Mouse (Mus musculus): ENCODE data around the gene Ift43. TPM values are rescaled to one million over a fixed set of nuclear protein-coding genes. Genes with fewer than 3 reads are reported as not detected.

Ift43 gene
- polyA plus RNA-seq, 1 experiment from 2014 or later: 8.6 TPM

DNA sequence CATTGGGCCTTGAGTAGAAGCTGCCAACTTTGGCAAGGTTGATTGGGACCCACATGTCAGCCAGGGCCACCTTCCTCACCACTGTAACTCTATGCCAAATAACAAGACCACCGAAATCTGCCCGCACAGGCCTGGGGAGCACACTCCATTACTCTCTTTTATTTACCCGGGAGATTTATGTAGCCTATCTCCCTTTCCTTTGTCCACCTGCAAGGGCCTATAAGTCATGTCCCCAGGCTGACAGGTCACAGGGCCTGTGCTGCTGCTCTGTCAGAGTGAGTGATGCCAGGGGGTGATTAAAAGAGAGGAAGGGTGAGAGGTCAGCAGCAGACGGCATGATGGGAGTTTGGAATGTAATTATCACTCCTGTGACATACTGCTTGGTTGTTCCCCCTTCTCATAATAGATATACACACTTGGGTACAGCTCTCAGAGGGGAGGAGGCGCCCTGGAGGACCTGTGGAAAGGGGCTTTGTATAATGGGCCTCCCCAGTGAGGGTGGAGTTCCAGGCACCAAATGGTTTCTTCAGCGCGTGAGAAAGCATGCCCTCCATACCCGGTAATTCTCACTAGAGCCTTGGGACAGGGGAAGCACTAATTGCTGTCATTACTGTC, 121.2 kb downstream of the Ift43 start:
- 49% methylated on average over 8 of the region's 8 CpGs for WGBS (ENCODE audit: insufficient replicate concordance)
- no peaks in the 10 kb centered on the region for H3K36me3 ChIP-seq

DNA sequence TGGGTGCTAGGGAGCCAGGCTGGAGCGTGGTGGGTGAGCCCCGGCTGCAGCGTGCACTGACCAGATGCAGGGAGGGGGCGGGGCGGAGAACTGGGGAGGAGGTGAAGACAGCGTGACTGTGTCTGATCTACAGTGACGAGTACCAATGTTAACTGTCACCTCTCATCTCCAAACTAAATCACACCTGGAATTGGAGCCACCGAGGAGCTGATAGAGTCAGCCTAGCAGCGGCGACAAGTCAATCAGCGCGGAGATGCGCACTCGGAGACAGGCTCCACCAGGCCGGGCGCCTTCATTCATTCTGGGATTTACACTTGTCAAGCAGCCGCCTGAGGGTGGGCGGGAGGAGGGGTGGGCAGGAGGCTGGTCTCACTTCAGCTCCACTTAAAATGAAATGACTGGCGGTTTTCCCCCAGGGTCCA, 128.8 kb downstream of the Ift43 start:
- DNase-seq (no peak), ATAC-seq (ENCODE audit: low read depth) (no peak)
- Histone ChIP-seq H3K36me3 (no peaks in the 10 kb centered on the region), H3K9me3 (replicated peaks) (no peaks in the 10 kb centered on the region), H3K27me3 (peaks cover 68% of the 10 kb centered on the region), H3K4me2 (no peak overlapping the region), H3K4me3 (replicated peaks) (no peak overlapping the region), H3K4me1 (replicated peaks) (no peaks in the 10 kb centered on the region), H3K27ac (no peak overlapping the region), H3K9ac (no peak overlapping the region)
- WGBS (ENCODE audit: insufficient replicate concordance): 7% methylated on average over 19 of the region's 19 CpGs

More for the DNA sequence above, 121.2 kb downstream of the Ift43 start:
- ATAC-seq (ENCODE audit: low read depth) (no peak), DNase-seq (no peak)
- H3K27me3 ChIP-seq: no peaks in the 10 kb centered on the region
- H3K4me1 ChIP-seq (replicated peaks): no peaks in the 10 kb centered on the region
- H3K4me3 ChIP-seq (replicated peaks): no peak overlapping the region
- H3K4me2 ChIP-seq: no peak overlapping the region
- no peak overlapping the region for H3K27ac ChIP-seq
- H3K9me3 ChIP-seq (replicated peaks): no peaks in the 10 kb centered on the region
- no peak overlapping the region for H3K9ac ChIP-seq

Other genes with a start within 250 kb of the Ift43 start
- gene Tgfb3, start 3.5 kb upstream of the Ift43 start, polyA plus RNA-seq (2015; fragmentation: Nextera tagmentation; extraction: Ambion mirVana): 2.5 and 3.2 TPM in 2 replicates
- 5.6 and 5.9 TPM in 2 replicates for gene Gpatch2l, start 159.3 kb downstream of the Ift43 start, polyA plus RNA-seq (2015; fragmentation: Nextera tagmentation; extraction: Ambion mirVana)